Mouse (Mus musculus) lung, adult 18-20 months (tissue): ENCODE measurements around the gene Zfp839.

Experiments used
- DNase-seq, 2 experiments: peaks; one replicate each; pipeline ENCODE4 v3.0.0; 2022; ENCODE audit warnings: mixed read lengths in 2 of 2

Zfp839 gene

DNA sequence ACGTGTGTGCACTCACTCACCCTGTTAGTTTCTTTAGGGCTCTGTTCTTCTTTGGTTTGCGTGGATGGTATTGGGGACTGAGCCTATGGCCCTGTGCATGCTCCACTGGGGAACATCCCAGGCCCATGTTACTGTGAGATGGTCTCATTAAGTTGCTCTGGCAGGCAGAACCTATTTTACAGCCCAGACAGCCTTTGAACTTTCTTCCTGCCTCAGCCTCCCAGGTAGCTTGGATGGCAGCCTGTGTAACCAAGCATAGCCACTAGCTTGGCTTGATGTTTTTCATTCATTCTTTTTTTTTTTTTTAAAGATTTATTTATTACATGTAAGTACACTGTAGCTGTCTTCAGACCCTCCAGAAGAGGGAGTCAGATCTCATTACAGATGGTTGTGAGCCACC, 35.2 kb downstream of the Zfp839 start:
- DNase-seq: no peak

- no peak for DNase-seq
Measured at GRCm38 (mm10) chr12:110888106-110888505, 38.1 kb downstream of the Zfp839 start.

DNA sequence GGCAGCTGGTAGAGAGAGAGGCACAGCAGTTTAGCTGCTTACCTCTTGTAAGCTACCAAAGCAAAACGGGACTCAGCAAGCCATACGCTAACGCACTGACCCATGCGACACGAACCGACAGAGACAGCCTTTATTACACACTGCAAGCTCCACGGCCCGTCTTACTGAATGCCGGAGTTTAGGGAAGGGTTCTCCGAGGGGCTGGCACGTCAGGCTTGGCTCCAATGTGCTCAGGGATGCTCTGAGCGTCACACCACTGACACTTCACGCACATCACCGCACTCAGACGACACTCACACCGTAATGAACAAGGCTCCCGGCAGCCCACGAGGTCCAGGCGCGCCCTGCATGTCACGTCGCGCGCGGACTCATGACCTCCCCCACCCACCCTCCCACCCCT, 38.6 kb downstream of the Zfp839 start:
- DNase-seq: no peak

- DNase-seq: peak; percentile 98
Measured at GRCm38 (mm10) chr12:110889036-110890020, 39.3 kb downstream of the Zfp839 start, which contains the start of the genes Cinp and Tecpr2. Cinp (minus strand) TSS chr12:110889145. Tecpr2 (plus strand) TSS chr12:110889264.

DNA sequence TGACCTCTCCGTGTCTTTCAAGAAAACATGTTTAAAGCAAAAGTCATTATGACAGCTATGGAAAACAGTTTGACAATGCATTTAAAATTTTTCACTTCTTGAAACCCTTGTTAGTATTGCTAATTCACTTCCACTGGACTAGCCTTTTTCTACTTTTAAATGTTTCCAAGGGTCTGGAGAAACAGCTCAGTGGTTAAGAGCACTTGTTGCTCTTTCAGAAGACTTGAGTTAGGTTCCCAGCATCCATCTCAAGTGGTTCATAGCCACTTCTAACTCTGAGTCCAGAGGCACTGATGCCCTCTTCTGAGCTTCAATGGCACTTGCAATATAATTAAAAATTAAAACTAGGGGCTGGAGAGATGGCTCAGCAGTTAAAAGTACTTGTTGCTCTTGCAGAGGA, 41.8 kb downstream of the Zfp839 start:
- no peak for DNase-seq

DNA sequence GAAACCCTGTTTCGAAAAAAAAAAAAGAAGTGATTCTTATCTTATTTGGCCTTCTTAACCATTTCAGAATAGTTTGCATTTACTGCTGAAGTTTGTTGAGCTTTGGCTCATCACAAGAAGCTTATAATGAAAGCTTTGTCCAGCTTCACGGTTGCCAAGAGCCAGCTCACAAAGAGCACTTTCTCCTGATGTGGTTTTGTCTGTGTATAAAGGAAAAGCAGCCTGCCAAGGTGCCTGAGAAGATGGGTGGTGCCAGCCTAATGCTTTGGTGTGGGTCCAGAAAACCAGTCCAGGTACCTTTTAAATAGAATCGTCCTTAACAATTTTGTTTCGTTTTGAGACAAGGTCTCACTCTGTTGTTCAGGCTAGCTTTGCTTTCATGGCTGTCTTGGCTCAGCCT, 52.1 kb downstream of the Zfp839 start:
- DNase-seq: no peak

DNA sequence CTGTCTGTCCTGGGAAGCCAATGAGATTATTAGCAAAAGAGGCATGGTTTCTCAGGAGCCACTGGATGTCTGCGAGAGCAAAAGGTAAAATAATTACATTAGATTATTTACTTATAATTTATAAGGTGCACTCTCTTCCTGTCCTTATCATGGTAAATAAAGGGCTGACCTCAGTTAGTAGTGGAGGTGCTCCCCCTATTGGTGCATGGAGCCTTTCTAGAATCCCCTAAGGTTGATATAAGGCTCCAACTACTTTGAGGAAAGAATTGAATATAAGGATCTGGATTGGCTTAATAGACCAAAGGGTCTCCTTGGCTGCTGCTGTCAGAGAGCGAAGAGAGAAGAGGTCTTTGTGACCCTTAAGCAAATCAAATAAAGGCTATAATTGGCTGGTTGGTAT, 53.5 kb downstream of the Zfp839 start:
- DNase-seq: peak; percentile 11 to 24

DNA sequence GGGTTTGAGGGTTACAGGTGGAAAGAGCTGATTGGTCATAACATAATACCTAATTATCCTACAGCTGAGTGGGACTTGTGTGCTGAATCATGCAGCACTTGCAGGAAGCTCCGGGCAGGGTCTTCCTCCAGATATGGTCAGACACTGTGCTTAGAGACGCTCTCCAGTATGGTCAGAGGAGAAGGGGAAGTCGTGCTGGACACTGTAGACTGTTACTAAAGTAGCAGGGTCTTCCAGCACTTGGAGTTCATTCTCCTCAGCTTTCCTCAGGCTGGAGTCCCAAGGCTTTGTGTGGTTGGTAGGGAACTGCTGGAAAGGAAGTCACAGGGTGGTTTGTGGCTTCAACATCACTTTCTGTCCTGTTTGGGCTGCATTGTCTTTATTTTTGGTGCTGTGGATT, 57.8 kb downstream of the Zfp839 start:
- no peak for DNase-seq

DNA sequence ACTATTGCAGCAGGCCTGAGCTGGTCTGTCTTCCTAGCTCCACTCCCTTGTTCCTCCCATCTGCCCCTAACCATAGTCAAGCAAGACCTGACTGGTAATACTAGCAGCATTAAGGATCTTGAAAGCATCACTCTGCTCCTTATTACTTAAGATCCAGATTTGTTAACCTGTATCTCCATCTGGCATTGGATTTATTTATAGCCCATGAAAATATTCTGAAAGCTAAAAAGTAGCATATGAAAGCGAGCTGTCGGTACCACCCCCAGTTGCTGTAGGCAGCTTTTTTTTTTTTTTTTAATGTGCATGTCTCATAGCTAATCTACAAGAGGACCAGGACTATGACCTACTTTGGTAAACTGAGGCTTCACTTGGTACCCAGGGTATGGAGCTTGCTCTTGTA, 59.9 kb downstream of the Zfp839 start:
- DNase-seq: no peak

- DNase-seq: no peak
Measured at GRCm38 (mm10) chr12:110915761-110916160, 65.7 kb downstream of the Zfp839 start.
